Mouse (Mus musculus) heart, adult 2 months (tissue): Measurements from ENCODE around the gene Dlx3.

ENCODE experiments used
- CTCF ChIP-seq: fragments of 200-600 bp; IDR thresholded peaks from 2 replicates; pipeline ENCODE4 v1.8.1; 2022; ENCODE audit warnings: antibody characterized with exemption, mild to moderate bottlenecking, moderate library complexity
- EP300 ChIP-seq: fragments of 200-500 bp; IDR thresholded peaks from 2 replicates; pipeline ENCODE4 v1.6.1; 2011; ENCODE audit warnings: low read depth, low read length, control low read depth; ENCODE audit not compliant: insufficient read depth
- POLR2A ChIP-seq: fragments of 200-500 bp; IDR thresholded peaks from 2 replicates; pipeline ENCODE4 v1.6.1; 2011; ENCODE audit warnings: mild to moderate bottlenecking, low read depth, low read length, control low read depth; ENCODE audit not compliant: insufficient read depth

DNA sequence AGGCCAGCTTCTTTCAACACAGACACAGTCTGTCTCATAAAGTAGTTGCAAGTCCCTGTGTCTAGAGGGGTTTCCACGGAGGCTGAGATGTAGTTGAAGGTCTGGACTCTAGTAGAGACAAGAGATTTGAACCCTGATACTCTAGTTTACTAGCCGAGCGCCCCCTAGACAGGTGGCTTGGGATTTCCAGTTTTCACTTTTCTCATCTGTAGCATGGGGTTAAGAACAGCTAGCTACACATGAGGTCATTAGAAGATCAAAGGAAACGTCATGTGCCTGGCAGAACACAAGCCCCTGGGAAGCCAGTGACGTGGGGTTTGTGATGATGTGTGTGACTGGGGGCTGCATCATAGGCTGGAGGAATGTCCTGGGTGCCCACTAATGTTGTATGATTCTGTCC lies 37.4 kb downstream of the Dlx3 start:
- TF ChIP-seq CTCF, result no peak
- TF ChIP-seq POLR2A, result no peak
- no peak for TF ChIP-seq EP300
